Mouse (Mus musculus): ENCODE measurements around the gene Evc. TPM values are rescaled to one million over a fixed set of nuclear protein-coding genes. Genes with fewer than 3 reads are reported as not detected.

Evc gene
- polyA plus RNA-seq (2012; rRNA removed) = 1.3 and 1.9 TPM in 2 replicates

GRCm38 (mm10) chr5:37336485-37337105 is at the start of gene Evc:
Evc (minus strand) TSS chr5:37336894.

DNA sequence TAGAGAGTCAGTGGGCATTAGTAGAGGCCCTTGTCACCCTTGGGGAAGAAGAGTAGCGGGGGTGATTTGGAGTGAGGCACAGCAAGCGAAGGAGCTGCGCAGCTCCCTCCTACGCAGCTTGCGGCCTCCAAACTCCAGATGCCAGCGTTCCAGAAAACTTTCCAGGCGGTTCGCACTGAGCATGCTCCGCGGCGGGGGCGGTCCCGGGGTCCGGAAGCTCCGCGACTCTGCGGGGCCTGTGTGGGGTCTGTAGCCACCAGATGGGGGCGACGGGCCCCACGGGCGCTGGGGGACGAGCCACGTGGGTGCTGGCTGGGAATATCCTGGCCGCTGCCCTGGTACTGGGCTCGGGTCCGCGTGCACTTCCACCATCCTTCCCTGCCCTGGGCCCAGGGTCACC is 1.6 kb upstream of the Evc start, which contains the start of gene Evc2:
Gene Evc2, plus strand, starts transcription at position 212 of the 400 bp plus-strand sequence.

DNA sequence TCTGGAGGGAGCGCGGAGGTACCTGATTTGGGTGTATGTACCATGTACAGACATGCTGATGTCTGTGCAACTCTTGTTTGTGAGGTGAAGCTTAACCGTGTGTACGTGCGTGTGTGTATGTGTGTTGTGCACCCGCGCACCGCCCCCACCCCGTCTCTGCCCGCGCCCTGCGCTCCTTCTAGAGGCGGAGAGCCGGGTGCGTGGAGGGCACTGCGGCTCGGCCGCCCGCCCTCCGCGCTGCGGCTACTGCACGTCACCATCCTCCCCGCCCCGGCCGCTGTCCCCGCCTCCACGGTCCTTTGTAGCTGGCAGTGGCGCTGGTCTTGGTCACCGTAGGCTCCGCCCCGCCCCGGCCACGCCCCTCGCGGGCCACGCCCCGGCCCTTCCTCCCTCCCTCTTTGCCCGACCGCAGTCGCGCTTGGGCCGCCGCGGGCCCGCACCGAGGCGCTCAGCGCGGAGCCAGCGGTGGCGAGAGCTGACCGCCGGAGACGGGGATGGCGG is 95.0 kb downstream of the Evc start, which contains the start of gene Crmp1:
Gene Crmp1, plus strand, starts transcription at position 290 of the 501 bp plus-strand sequence.

Other genes starting within 250 kb of the Evc start
- 0.15 and 0.17 TPM in 2 replicates for gene Crmp1, start 95.0 kb downstream of the Evc start, polyA plus RNA-seq (2012; rRNA removed)
- 2.0 and 2.2 TPM in 2 replicates for gene Evc2, start 1.6 kb upstream of the Evc start, polyA plus RNA-seq (2012; rRNA removed)